Mouse (Mus musculus): ENCODE data around the gene Hist2h2ab. TPM values are rescaled to one million over a fixed set of nuclear protein-coding genes. Genes with fewer than 3 reads are reported as not detected.
"Not testable (repeated sequence)": the region's sequence is repeated elsewhere in the genome, so short reads cannot be mapped to it uniquely, and the experiment has no call there.

The Hist2h2ab gene
- total RNA-seq, 2 experiments from 2014 or later: 10.6 to 14.9 TPM

DNA sequence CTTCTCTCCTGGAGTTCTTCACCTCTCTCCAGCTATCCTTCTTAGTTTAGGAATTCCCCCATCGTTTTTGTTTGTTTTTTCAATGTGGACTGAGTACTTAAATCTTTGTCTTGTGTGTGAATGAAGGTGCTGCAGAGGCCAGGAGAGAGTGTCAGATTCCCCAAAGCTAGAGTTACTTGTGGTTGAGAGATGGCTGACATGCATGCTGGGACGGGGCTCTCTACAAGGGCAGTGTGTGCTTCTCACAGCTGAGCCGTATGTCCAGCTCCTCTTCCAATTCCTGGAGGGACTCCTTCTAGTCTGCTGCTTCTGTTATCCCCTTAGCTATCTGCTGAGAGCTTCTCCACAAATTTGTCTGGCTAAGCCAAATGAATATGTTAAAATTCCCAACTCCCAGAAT, 16.2 kb downstream of the Hist2h2ab start:
- intact Hi-C loops (cut with DNase I): loop anchor here (2.0 kb wide), 1 partner anchor 13 kb away; no protein-coding TSS in a partner anchor
- no peak for DNase-seq

DNA sequence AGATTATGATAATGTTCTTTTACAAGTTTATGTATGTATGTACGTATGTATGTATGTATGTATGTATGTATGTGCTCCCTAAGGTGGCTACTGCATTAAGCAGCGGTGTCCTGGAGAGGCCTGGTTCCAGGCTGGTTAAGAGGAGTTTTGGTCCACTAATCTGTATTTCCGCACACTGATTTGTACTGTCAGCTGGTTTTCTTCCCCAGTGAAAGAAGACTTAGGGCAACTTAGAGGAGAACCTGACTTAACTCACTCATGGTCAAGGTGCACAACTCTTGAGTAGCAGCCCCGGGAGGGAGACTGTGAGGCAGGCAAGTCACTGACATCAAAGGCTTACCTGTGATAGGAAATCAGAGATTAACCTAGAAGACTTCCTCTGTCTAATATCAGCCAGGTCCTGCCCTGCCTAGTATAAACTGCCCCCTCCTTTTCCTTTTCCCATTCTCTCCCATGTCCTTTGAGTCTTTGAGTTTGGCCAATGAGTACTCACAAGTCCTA, 17.2 kb downstream of the Hist2h2ab start:
- intact Hi-C loops (cut with DNase I): loop anchor here (2.0 kb wide), 1 partner anchor 14 kb away; no protein-coding TSS in a partner anchor
- DNase-seq: no peak

DNA sequence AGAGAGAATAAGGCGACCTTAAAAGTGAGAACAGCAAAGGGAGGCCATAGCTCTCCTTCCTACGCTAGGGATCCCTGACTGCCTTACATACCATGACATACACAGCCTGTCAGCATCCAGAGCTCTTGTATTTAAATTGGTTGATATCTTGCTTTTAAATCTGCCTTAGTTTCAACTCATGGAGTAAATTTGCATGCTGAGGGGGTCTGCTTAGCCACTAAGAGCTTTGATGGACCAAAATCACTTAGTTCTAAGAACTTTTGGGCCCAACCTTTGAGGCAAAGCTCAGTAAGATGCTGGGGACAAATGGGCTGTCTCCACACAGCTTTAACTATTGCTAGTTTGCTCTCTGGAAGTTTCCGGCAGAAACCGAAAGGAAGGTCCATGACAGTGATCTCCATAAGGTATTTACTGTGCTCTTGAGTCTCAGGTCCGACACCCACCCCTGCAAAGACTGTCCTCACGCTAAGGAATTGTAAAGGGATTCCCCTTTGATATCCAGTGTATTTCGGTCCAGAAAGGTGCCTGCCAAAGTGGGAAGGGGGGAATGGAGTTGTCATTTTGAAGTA, 17.8 kb downstream of the Hist2h2ab start:
- no peak for DNase-seq
- intact Hi-C loops (cut with DNase I): loop anchor here (2.0 kb wide), 1 partner anchor 15 kb away; no protein-coding TSS in a partner anchor

DNA sequence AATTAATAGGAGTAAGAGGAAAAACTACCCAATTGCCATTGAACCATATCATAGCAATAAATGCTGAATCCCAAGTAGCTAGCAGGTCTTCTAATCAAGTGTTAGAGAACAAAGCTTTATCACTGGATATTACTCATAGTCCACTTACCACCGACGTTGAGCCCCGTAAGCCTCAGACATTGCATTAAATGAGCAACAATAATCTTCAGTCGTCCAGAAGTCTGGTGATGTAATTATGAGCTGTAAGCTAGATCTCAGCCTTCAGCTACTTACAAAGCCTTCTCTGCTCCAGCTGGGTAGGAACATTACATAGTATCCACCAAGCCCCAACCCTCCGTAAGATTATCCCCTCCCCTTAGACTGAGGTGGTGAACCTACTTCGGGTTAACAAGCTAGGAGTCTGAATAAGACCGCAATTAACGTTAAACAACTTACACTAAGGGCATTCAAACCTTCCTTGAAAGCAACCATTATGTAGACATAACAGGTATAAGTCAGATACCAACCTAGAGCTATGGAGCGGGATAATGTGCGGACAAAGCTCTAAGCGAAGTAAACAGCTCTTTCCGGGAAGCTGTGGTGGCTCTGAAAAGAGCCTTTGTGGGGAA, 18.3 kb downstream of the Hist2h2ab start:
- intact Hi-C loops (cut with DNase I): loop anchor here (2.0 kb wide), 1 partner anchor 15 kb away; no protein-coding TSS in a partner anchor

GRCm38 (mm10) chr3:96238954-96239793, 19.5 kb downstream of the Hist2h2ab start, which contains the start of gene Hist2h3c2:
TSS of gene Hist2h3c2 (minus strand) at chr3:96239127.
- intact Hi-C loops (cut with DNase I): not testable (repeated sequence)
- peak; percentile 62 to 65 for DNase-seq

More for the DNA sequence above, 18.3 kb downstream of the Hist2h2ab start:
- no peak for DNase-seq

DNA sequence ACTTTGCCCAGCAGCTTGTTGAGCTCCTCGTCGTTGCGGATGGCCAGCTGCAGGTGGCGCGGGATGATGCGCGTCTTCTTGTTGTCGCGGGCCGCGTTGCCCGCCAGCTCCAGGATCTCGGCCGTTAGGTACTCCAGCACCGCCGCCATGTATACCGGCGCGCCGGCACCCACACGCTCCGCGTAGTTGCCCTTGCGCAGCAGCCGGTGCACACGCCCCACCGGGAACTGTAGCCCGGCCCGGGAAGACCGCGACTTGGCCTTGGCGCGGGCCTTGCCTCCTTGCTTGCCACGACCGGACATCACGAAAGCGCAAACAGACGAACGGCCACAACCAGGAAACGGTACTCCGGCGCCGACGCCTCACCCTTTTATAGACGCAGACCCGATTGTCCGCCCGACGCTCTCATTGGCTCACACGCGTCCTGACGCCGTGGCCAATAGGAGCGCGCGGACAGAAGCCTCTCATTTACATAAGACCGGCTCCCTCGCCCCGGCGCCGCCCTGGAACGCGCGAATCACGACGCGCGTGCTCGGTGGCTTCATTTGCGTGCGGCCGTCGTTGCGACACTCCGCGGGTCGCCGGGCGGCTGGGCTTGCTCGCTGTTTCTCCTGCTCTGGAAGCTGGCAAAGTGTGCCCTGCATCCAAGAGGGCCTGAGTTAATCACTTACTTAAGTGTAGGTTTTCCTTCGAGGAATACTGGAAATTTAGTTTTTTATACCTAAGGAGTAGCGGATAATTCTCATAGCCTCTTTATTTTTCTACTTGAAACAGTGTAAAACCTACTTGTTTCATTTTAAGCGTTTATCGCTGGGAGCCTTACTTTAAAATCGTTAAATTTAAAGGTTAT, 20.5 kb downstream of the Hist2h2ab start, which contains the start of gene Hist2h2aa2:
Gene Hist2h2aa2 (minus strand): TSS at position 328 of the 850 bp plus-strand sequence.
- intact Hi-C loops (cut with DNase I): not testable (repeated sequence)

GRCm38 (mm10) chr3:96240799-96241197, 21.1 kb downstream of the Hist2h2ab start:
- intact Hi-C loops (cut with DNase I): no loop called here
- no peak for DNase-seq

More for the DNA sequence above, 20.5 kb downstream of the Hist2h2ab start, which contains the start of gene Hist2h2aa2:
- peak; percentile 96 to 98 for DNase-seq

- DNase-seq: no peak
- intact Hi-C loops (cut with DNase I): no loop called here
These were observed 24.4 kb downstream of the Hist2h2ab start for GRCm38 (mm10) chr3:96243921-96244572.

- intact Hi-C loops (cut with DNase I): not testable (repeated sequence)
- peak; percentile 89 to 91 for DNase-seq
These were observed 25.6 kb downstream of the Hist2h2ab start, which contains the start of gene Hist2h2aa1 for GRCm38 (mm10) chr3:96245003-96245886. TSS of gene Hist2h2aa1 (plus strand) at chr3:96245497.

GRCm38 (mm10) chr3:96246018-96246417, 26.4 kb downstream of the Hist2h2ab start:
- DNase-seq; intact Hi-C loops (cut with DNase I): not testable (repeated sequence)

GRCm38 (mm10) chr3:96246427-96246856, 26.8 kb downstream of the Hist2h2ab start, which contains the start of gene Hist2h3c1:
TSS of gene Hist2h3c1 (plus strand) at chr3:96246685.
- DNase-seq; intact Hi-C loops (cut with DNase I): not testable (repeated sequence)

DNA sequence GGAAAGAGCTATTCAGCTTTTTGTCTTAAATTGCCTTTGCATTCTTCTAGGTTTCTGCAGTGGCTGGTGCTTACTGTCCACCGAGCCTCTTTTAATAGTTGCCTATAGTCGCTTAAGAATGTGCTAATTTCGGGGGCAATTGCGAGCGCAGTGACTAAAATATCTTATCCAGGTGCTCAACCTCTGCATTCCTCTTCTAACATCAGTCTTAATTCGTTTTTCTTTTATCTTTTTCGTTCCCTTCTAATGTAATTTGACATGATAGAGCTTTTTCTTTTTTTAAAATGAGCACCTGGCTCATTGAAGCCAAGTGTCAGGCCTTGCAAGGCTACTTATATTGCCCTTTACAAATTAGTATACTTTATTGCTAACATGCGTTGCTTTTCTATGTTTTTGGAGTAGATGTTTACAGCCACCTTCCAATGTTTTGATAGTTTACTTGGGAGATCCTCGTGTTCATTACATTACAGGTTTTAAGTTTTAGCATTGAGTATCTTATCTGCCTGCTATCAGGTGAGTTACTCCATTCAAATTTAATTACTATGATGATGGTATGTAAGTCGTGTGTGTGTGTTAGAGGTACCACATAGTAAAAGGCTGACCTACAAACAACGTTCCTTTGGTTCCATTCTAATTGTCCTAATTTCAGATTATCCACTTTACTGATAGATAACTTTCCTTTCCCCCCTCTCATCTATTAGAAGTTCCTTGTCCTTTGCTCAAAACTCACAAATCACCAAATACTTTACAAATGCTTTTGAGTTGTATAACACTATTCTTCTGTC, 27.9 kb downstream of the Hist2h2ab start:
- DNase-seq: no peak
- intact Hi-C loops (cut with DNase I): no loop called here

- intact Hi-C loops (cut with DNase I): no loop called here
- DNase-seq: no peak
These were observed 28.7 kb downstream of the Hist2h2ab start for GRCm38 (mm10) chr3:96248141-96249033.

- intact Hi-C loops (cut with DNase I): no loop called here
- no peak for DNase-seq
These were observed 29.3 kb downstream of the Hist2h2ab start for GRCm38 (mm10) chr3:96249034-96249345.

GRCm38 (mm10) chr3:96250890-96251289, 31.2 kb downstream of the Hist2h2ab start:
- intact Hi-C loops (cut with DNase I): no loop called here
- no peak for DNase-seq

- intact Hi-C loops (cut with DNase I): no loop called here
- DNase-seq: no peak
These were observed 32.1 kb downstream of the Hist2h2ab start for GRCm38 (mm10) chr3:96251787-96252186.
